ENCODE assay signal across 9 mouse cellular contexts in genomic region chr2:26296606-26297195, GRCm38 (mm10). TPM values are rescaled to one million over a fixed set of nuclear protein-coding genes. Genes with fewer than 3 reads are reported as not detected.
DNase-seq lines count a peak whose midpoint lies in the region; ATAC-seq lines count a peak whose summit lies in the region.
"Had no signal": no experiment of that assay in that cellular context is flagged by ENCODE, and none has a peak within 500 bp of the region (broad histone marks: within the 10 kb centered on the region; RNA-seq: fewer than 3 reads in every experiment).

No protein-coding gene starts in this region.

- H3K36me3 ChIP-seq in limb, embryonic 13.5 days = no peaks in the 10 kb centered on the region

- ATAC-seq in limb, embryonic 13.5 days (ENCODE audit: low FRiP score, low read depth) = no peak

- peaks cover 38% of the 10 kb centered on the region for H3K4me1 ChIP-seq in limb, embryonic 13.5 days

- H3K27ac ChIP-seq in limb, embryonic 13.5 days = no peak overlapping the region; the same call in 1 of the 2 replicates

- H3K9me3 ChIP-seq in limb, embryonic 13.5 days = no peaks in the 10 kb centered on the region

- DNase-seq in cerebellum, adult 11 months = peak; percentile 31
- DNase-seq in cerebellum, adult 8-10 months = no peak
- DNase-seq in MN1 (ENCODE audit: low spot score) = peak; percentile 23
- DNase-seq in frontal cortex, postnatal 36 days (ENCODE audit: low spot score in 2 of 2) = peak; percentile 74 to 82
- DNase-seq in ovary, postnatal 14 days (ENCODE audit: low spot score) = no peak
- no peak for DNase-seq in ovary, postnatal 36 days (ENCODE audit: low spot score)
- no peak for DNase-seq in adrenal gland, postnatal 25 days

- 37% methylated on average over 6 of the region's 6 CpGs for whole genome bisulfite sequencing in limb, embryonic 13.5 days

- H3K4me3 ChIP-seq in limb, embryonic 13.5 days = no peak overlapping the region

- peaks cover 15% of the 10 kb centered on the region for H3K27me3 ChIP-seq in limb, embryonic 13.5 days

- peak overlapping the region; percentile 39 for H3K9ac ChIP-seq in limb, embryonic 13.5 days

- H3K4me2 ChIP-seq in limb, embryonic 13.5 days (replicated peaks) = no peak overlapping the region

RNA-seq across cellular contexts. Expression of gene Ccdc187, which starts 2.3 kb away (rescaled TPM):
- polyA plus RNA-seq in limb, embryonic 13.5 days (2015; fragmentation: Nextera tagmentation; extraction: Ambion mirVana) = 0.04 TPM in 1 of 2 replicates, not detected in the other
- 0.62 and 1.5 TPM in 2 replicates for total RNA-seq in adrenal gland, postnatal 25 days (2021)
- polyA plus RNA-seq: spleen, adult 2 months had no signal

RNA-seq across cellular contexts. Expression of gene Gpsm1, which starts 18.6 kb away (rescaled TPM):
- polyA plus RNA-seq in limb, embryonic 13.5 days (2015; fragmentation: Nextera tagmentation; extraction: Ambion mirVana) = 61.5 and 66.6 TPM in 2 replicates
- 17.5 and 17.7 TPM in 2 replicates for total RNA-seq in adrenal gland, postnatal 25 days (2021)

RNA-seq across cellular contexts. Expression of gene Dnlz, which starts 55.2 kb away (rescaled TPM):
- polyA plus RNA-seq in limb, embryonic 13.5 days (2015; fragmentation: Nextera tagmentation; extraction: Ambion mirVana) = 28.8 and 29.0 TPM in 2 replicates
- 20.5 and 21.1 TPM in 2 replicates for total RNA-seq in adrenal gland, postnatal 25 days (2021)

RNA-seq across cellular contexts. Expression of gene Qsox2, which starts 59.4 kb away (rescaled TPM):
- 14.9 and 16.0 TPM in 2 replicates for polyA plus RNA-seq in limb, embryonic 13.5 days (2015; fragmentation: Nextera tagmentation; extraction: Ambion mirVana)
- total RNA-seq in adrenal gland, postnatal 25 days (2021) = 17.5 and 19.7 TPM in 2 replicates

Comparison
In these comparisons a context has a peak if more than half of its experiments do, and no peak if none do; other contexts are left out.
1. DNase-seq: peak in cerebellum, adult 11 months (single experiment), MN1 (single experiment) and frontal cortex, postnatal 36 days (2 of 2); none in cerebellum, adult 8-10 months (single experiment), ovary, postnatal 14 days (single experiment), ovary, postnatal 36 days (single experiment) and adrenal gland, postnatal 25 days (single experiment).